Mouse (Mus musculus): ENCODE results near the gene Zmym3. TPM values are rescaled to one million over a fixed set of nuclear protein-coding genes. Genes with fewer than 3 reads are reported as not detected.

Zmym3 gene
- total RNA-seq (2017) = 11.0 to 35.3 TPM (median 11.1 TPM) in 3 replicates

GRCm38 (mm10) chrX:101420700-101421095 is at the start of gene Zmym3:
Gene Zmym3, minus strand, starts transcription at chrX:101420849.
- ATAC-seq (replicated peaks; ENCODE audit: insufficient number of reproducible peaks, low FRiP score, low TSS enrichment, poor library complexity, severe bottlenecking) = no peak

GRCm38 (mm10) chrX:101451591-101451990 is 30.9 kb upstream of the Zmym3 start:
- ATAC-seq (replicated peaks; ENCODE audit: insufficient number of reproducible peaks, low FRiP score, low TSS enrichment, poor library complexity, severe bottlenecking) = no peak

- ATAC-seq (replicated peaks; ENCODE audit: insufficient number of reproducible peaks, low FRiP score, low TSS enrichment, poor library complexity, severe bottlenecking) = no peak
Measured at GRCm38 (mm10) chrX:101451147-101451546, 30.5 kb upstream of the Zmym3 start.

- no peak for ATAC-seq (replicated peaks; ENCODE audit: insufficient number of reproducible peaks, low FRiP score, low TSS enrichment, poor library complexity, severe bottlenecking)
Measured at GRCm38 (mm10) chrX:101448886-101449475, 28.3 kb upstream of the Zmym3 start, which contains the start of gene Itgb1bp2. Gene Itgb1bp2, plus strand, starts transcription at chrX:101449088.

GRCm38 (mm10) chrX:101429976-101430375 is 9.3 kb upstream of the Zmym3 start:
- 0 out of 2 replicates have a peak, but pooled peaks have one; percentile 2 for ATAC-seq (replicated peaks; ENCODE audit: insufficient number of reproducible peaks, low FRiP score, low TSS enrichment, poor library complexity, severe bottlenecking)

GRCm38 (mm10) chrX:101429142-101429949 is 8.7 kb upstream of the Zmym3 start, which contains the start of gene Nono:
Gene Nono, plus strand, starts transcription at chrX:101429318.
- peak; percentile 91 for ATAC-seq (replicated peaks; ENCODE audit: insufficient number of reproducible peaks, low FRiP score, low TSS enrichment, poor library complexity, severe bottlenecking)

GRCm38 (mm10) chrX:101428785-101429141 is 8.1 kb upstream of the Zmym3 start:
- ATAC-seq (replicated peaks; ENCODE audit: insufficient number of reproducible peaks, low FRiP score, low TSS enrichment, poor library complexity, severe bottlenecking) = no peak; the same call in 1 of the 2 replicates

GRCm38 (mm10) chrX:101427774-101428173 is 7.1 kb upstream of the Zmym3 start:
- ATAC-seq (replicated peaks; ENCODE audit: insufficient number of reproducible peaks, low FRiP score, low TSS enrichment, poor library complexity, severe bottlenecking) = no peak

- ATAC-seq (replicated peaks; ENCODE audit: insufficient number of reproducible peaks, low FRiP score, low TSS enrichment, poor library complexity, severe bottlenecking) = no peak
Measured at GRCm38 (mm10) chrX:101423462-101423861, 2.8 kb upstream of the Zmym3 start.

GRCm38 (mm10) chrX:101419725-101420699 is 637 bp downstream of the Zmym3 start:
- peak; percentile 86 for ATAC-seq (replicated peaks; ENCODE audit: insufficient number of reproducible peaks, low FRiP score, low TSS enrichment, poor library complexity, severe bottlenecking)

GRCm38 (mm10) chrX:101418946-101419724 is 1.5 kb downstream of the Zmym3 start:
- ATAC-seq (replicated peaks; ENCODE audit: insufficient number of reproducible peaks, low FRiP score, low TSS enrichment, poor library complexity, severe bottlenecking) = no peak

- ATAC-seq (replicated peaks; ENCODE audit: insufficient number of reproducible peaks, low FRiP score, low TSS enrichment, poor library complexity, severe bottlenecking) = no peak
Measured at GRCm38 (mm10) chrX:101396459-101396858, 24.2 kb downstream of the Zmym3 start.

GRCm38 (mm10) chrX:101394341-101394740 is 26.3 kb downstream of the Zmym3 start:
- ATAC-seq (replicated peaks; ENCODE audit: insufficient number of reproducible peaks, low FRiP score, low TSS enrichment, poor library complexity, severe bottlenecking) = no peak

GRCm38 (mm10) chrX:101388866-101389537 is 31.6 kb downstream of the Zmym3 start:
- no peak for ATAC-seq (replicated peaks; ENCODE audit: insufficient number of reproducible peaks, low FRiP score, low TSS enrichment, poor library complexity, severe bottlenecking)

GRCm38 (mm10) chrX:101386222-101386621 is 34.4 kb downstream of the Zmym3 start:
- ATAC-seq (replicated peaks; ENCODE audit: insufficient number of reproducible peaks, low FRiP score, low TSS enrichment, poor library complexity, severe bottlenecking) = no peak

GRCm38 (mm10) chrX:101384439-101385137 is 36.1 kb downstream of the Zmym3 start:
- no peak for ATAC-seq (replicated peaks; ENCODE audit: insufficient number of reproducible peaks, low FRiP score, low TSS enrichment, poor library complexity, severe bottlenecking)

- ATAC-seq (replicated peaks; ENCODE audit: insufficient number of reproducible peaks, low FRiP score, low TSS enrichment, poor library complexity, severe bottlenecking) = no peak
Measured at GRCm38 (mm10) chrX:101383455-101383854, 37.2 kb downstream of the Zmym3 start.
